Mouse (Mus musculus) layer of hippocampus, postnatal 14 days (tissue): ENCODE data around the gene Tas2r116. TPM values are rescaled to one million over a fixed set of nuclear protein-coding genes. Genes with fewer than 3 reads are reported as not detected.

ENCODE experiments used
- DNase-seq, 2 experiments: peaks; one replicate each; pipeline ENCODE4 v3.0.0; 2021 to 2022; ENCODE audit warnings: low spot score in 2 of 2, mixed read lengths in 1 of 2
- long read RNA-seq, 2 experiments: library from polyadenylated mRNA; stranded (forward); transcript quantifications; one replicate each; pipeline ENCODE4 v2.0.0; 2021
- total RNA-seq, 2 experiments: library from RNA; stranded (reverse); gene quantifications; 2 replicates each; pipeline ENCODE4 v1.2.3; 2021

The Tas2r116 gene
- total RNA-seq: not detected
- long read RNA-seq, experiment 1: 0 reads
- long read RNA-seq, experiment 2: 0 reads

DNA sequence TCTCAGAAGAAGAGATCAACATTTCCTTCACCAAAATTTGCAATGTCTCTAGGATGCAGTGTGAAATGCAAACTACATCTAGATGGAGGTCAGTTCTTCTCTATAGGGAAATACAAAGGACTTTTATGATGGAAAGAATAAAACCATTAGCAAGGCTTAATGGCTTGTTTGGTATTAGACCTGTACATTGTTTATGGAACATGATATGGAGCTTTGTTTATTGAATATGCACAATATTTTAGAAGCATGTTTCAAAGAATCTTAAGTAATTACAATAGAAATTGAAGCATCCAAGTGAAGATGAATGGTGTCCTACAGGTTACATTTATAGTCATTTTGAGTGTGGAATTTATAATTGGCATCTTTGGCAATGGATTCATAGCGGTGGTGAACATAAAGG is at the start of gene Tas2r116:
Tas2r116 (plus strand) TSS at position 301 of the 400 bp plus-strand sequence.
- DNase-seq: no peak

GRCm38 (mm10) chr6:132846842-132847241 is 8.4 kb upstream of the Tas2r116 start, which contains the start of gene Tas2r123:
TSS of gene Tas2r123 (plus strand) at chr6:132847142.
- DNase-seq: no peak

GRCm38 (mm10) chr6:132867708-132868107 is 12.5 kb downstream of the Tas2r116 start, which contains the start of gene Tas2r110:
TSS of gene Tas2r110 (plus strand) at chr6:132868008.
- DNase-seq: no peak

DNA sequence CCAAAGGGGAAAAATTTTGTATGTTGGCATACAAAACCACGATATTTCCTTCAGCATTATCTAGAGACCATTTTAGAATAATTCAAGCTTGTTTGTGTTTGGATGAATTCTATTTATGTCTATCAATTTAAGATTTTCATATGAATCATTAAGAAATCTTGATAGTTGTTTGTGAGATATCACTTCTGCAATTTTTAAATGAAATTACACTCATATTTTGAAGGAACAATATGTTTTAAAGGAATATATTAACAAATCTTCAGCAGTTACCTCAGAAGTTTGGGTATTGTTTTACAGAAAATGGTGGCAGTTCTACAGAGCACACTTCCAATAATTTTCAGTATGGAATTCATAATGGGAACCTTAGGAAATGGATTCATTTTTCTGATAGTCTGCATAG is 37.5 kb downstream of the Tas2r116 start, which contains the start of gene Tas2r113:
Tas2r113 (plus strand) TSS at position 301 of the 400 bp plus-strand sequence.
- no peak for DNase-seq

Other genes with a start within 250 kb of the Tas2r116 start
- gene A630073D07Rik, start 203.9 kb upstream of the Tas2r116 start, total RNA-seq: not detected
- gene Tas2r120, start 198.5 kb upstream of the Tas2r116 start, total RNA-seq: not detected
- not detected for gene Tas2r121, start 154.4 kb upstream of the Tas2r116 start, total RNA-seq
- not detected for gene Tas2r122, start 143.5 kb upstream of the Tas2r116 start, total RNA-seq
- gene Tas2r115, start 117.4 kb upstream of the Tas2r116 start, total RNA-seq: not detected
- not detected for gene Tas2r124, start 100.7 kb upstream of the Tas2r116 start, total RNA-seq
- not detected for gene Tas2r102, start 93.3 kb upstream of the Tas2r116 start, total RNA-seq
- gene Tas2r136, start 77.3 kb upstream of the Tas2r116 start, total RNA-seq: not detected
- gene Tas2r117, start 52.6 kb upstream of the Tas2r116 start, total RNA-seq: not detected
- not detected for gene Tas2r123, start 8.3 kb upstream of the Tas2r116 start, total RNA-seq
- gene Tas2r110, start 12.6 kb downstream of the Tas2r116 start, total RNA-seq: not detected
- gene Tas2r113, start 37.6 kb downstream of the Tas2r116 start, total RNA-seq: not detected
- not detected for gene Tas2r125, start 54.2 kb downstream of the Tas2r116 start, total RNA-seq
- not detected for gene Tas2r129, start 95.7 kb downstream of the Tas2r116 start, total RNA-seq
- gene Tas2r131, start 102.5 kb downstream of the Tas2r116 start, total RNA-seq: not detected
- gene Tas2r109, start 125.5 kb downstream of the Tas2r116 start, total RNA-seq: not detected
- not detected for gene Tas2r103, start 181.7 kb downstream of the Tas2r116 start, total RNA-seq
- gene Tas2r140, start 200.4 kb downstream of the Tas2r116 start, total RNA-seq: not detected
- gene Smim10l1, start 249.5 kb downstream of the Tas2r116 start, total RNA-seq: 10 to 100 TPM; 67.8 to 72.6 TPM